Mouse (Mus musculus): ENCODE data around the gene Gm28576.
"Not testable (repeated sequence)": the region's sequence is repeated elsewhere in the genome, so short reads cannot be mapped to it uniquely, and the experiment has no call there.

Gm28576 gene

GRCm38 (mm10) chrY:7722641-7723040, at the start of gene Gm28576:
Gene Gm28576, plus strand, starts transcription at chrY:7722941.
- DNase-seq (ENCODE audit: low read depth) = not testable (repeated sequence)
